Mouse (Mus musculus) layer of hippocampus, adult 18-20 months (tissue): ENCODE data around the gene Hvcn1. TPM values are rescaled to one million over a fixed set of nuclear protein-coding genes. Genes with fewer than 3 reads are reported as not detected.
"Not testable (repeated sequence)": the region's sequence is repeated elsewhere in the genome, so short reads cannot be mapped to it uniquely, and the experiment has no call there.

Experiments
- DNase-seq, 2 experiments: peaks; one replicate each; pipeline ENCODE4 v3.0.0; 2022; ENCODE audit warnings: low spot score in 2 of 2
- long read RNA-seq: library from polyadenylated mRNA; stranded (forward); transcript quantifications from one replicate; pipeline ENCODE4 v2.0.0, GENCODE M21; 2021
- total RNA-seq, 2 experiments: library from RNA; stranded (reverse); gene quantifications; 2 replicates each; pipeline ENCODE4 v1.2.3; 2021

Hvcn1 gene
- 1 to 10 TPM; 2.4 to 3.1 TPM for total RNA-seq
- long read RNA-seq, partial matches to known transcripts = 1 of 7 reads
- long read RNA-seq, other reads (novel, unspliced or antisense) = 3 of 7 reads

- no peak for DNase-seq
These were observed at the start of gene Hvcn1 for GRCm38 (mm10) chr5:122206475-122206874. Hvcn1 (plus strand) TSS chr5:122206804.

- DNase-seq = peak; percentile 81 to 94
These were observed 48.7 kb upstream of the Hvcn1 start, which contains the start of gene Ppp1cc for GRCm38 (mm10) chr5:122157827-122158381. Ppp1cc (plus strand) TSS chr5:122158278.

- no peak for DNase-seq
These were observed 47.8 kb upstream of the Hvcn1 start for GRCm38 (mm10) chr5:122158557-122159515.

GRCm38 (mm10) chr5:122163194-122163593 is 43.4 kb upstream of the Hvcn1 start:
- no peak for DNase-seq

- no peak for DNase-seq
These were observed 42.6 kb upstream of the Hvcn1 start for GRCm38 (mm10) chr5:122164011-122164410.

- DNase-seq = no peak
These were observed 41.2 kb upstream of the Hvcn1 start for GRCm38 (mm10) chr5:122165233-122165915.

GRCm38 (mm10) chr5:122166636-122167161 is 39.9 kb upstream of the Hvcn1 start:
- no peak for DNase-seq

GRCm38 (mm10) chr5:122168344-122169069 is 38.1 kb upstream of the Hvcn1 start:
- no peak for DNase-seq

- no peak for DNase-seq
These were observed 35.5 kb upstream of the Hvcn1 start for GRCm38 (mm10) chr5:122171058-122171457.

GRCm38 (mm10) chr5:122175402-122175801 is 31.2 kb upstream of the Hvcn1 start:
- DNase-seq = no peak

- no peak for DNase-seq
These were observed 30.6 kb upstream of the Hvcn1 start for GRCm38 (mm10) chr5:122175961-122176360.

GRCm38 (mm10) chr5:122176398-122176797 is 30.2 kb upstream of the Hvcn1 start:
- no peak for DNase-seq

- DNase-seq = no peak
These were observed 26.9 kb upstream of the Hvcn1 start for GRCm38 (mm10) chr5:122179665-122180064.

- no peak for DNase-seq
These were observed 22.3 kb upstream of the Hvcn1 start for GRCm38 (mm10) chr5:122184283-122184806.

- not testable (repeated sequence) for DNase-seq
These were observed 21.7 kb upstream of the Hvcn1 start for GRCm38 (mm10) chr5:122184858-122185257.

GRCm38 (mm10) chr5:122189115-122189514 is 17.5 kb upstream of the Hvcn1 start:
- DNase-seq = no peak

GRCm38 (mm10) chr5:122190465-122190864 is 16.1 kb upstream of the Hvcn1 start:
- no peak for DNase-seq

- DNase-seq = no peak
These were observed 15.1 kb upstream of the Hvcn1 start for GRCm38 (mm10) chr5:122191269-122192063.

GRCm38 (mm10) chr5:122192347-122192746 is 14.3 kb upstream of the Hvcn1 start:
- DNase-seq = no peak

GRCm38 (mm10) chr5:122200872-122201271 is 5.7 kb upstream of the Hvcn1 start:
- DNase-seq = no peak
